27 mouse cellular contexts compared by ENCODE assay signal in the genomic region with DNA sequence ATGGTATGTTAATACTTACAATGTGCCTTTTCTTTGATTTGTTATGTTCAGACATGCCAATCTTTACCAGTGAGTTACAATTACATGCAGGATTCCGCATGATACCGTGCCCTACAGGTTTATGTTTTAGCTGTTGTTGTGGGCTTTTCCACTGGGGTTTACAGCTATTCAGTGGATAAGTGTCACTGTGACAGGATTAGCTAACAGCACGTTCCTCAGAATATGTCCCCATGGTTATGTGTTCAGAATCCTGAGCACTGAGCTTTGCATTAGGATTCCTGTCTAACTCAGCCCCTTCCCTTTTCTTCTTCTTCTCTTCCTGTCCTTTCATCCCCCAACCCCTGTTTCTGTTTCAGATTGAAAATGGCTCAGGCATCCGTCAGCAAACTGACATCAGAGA. TPM values are rescaled to one million over a fixed set of nuclear protein-coding genes. Genes with fewer than 3 reads are reported as not detected.
"Had no signal": no experiment of that assay in that cellular context is flagged by ENCODE, and none has a peak within 500 bp of the region (broad histone marks: within the 10 kb centered on the region; RNA-seq: fewer than 3 reads in every experiment).

No protein-coding gene starts in this region.

- ATAC-seq: hindbrain, postnatal 0 days; intestine, embryonic 16.5 days had no signal

- H3K4me3 ChIP-seq: gastrocnemius, adult 2 months; heart, adult 2 months; heart, embryonic 13.5 days; heart, embryonic 15.5 days; hindbrain, embryonic 13.5 days; hindbrain, embryonic 15.5 days; kidney, embryonic 15.5 days; layer of hippocampus, adult 2 months; left cerebral cortex, adult 2 months; limb, embryonic 10.5 days; limb, embryonic 12.5 days had no signal

- H3K27ac ChIP-seq: gastrocnemius, adult 2 months; heart, adult 2 months; heart, embryonic 13.5 days; heart, embryonic 15.5 days; hindbrain, embryonic 13.5 days; hindbrain, embryonic 15.5 days; hindbrain, postnatal 0 days; kidney, embryonic 15.5 days; kidney, postnatal 0 days; layer of hippocampus, adult 2 months; left cerebral cortex, adult 2 months; limb, embryonic 10.5 days; limb, embryonic 12.5 days had no signal

- H3K9me3 ChIP-seq: heart, embryonic 15.5 days; hindbrain, embryonic 13.5 days; hindbrain, embryonic 15.5 days; kidney, embryonic 15.5 days; limb, embryonic 10.5 days; limb, embryonic 12.5 days had no signal

- H3K27me3 ChIP-seq: hindbrain, embryonic 13.5 days; hindbrain, embryonic 15.5 days; kidney, embryonic 15.5 days; limb, embryonic 12.5 days had no signal

- H3K4me1 ChIP-seq: heart, embryonic 13.5 days; heart, embryonic 15.5 days; hindbrain, embryonic 13.5 days; hindbrain, embryonic 15.5 days; kidney, embryonic 15.5 days; limb, embryonic 10.5 days; limb, embryonic 12.5 days had no signal

- DNase-seq: gastrocnemius, adult 2 months; gastrocnemius, postnatal 10 days; gastrocnemius, postnatal 25 days; heart, adult 11 months; heart, adult 2 months; heart, postnatal 14 days; heart, postnatal 36 days; kidney, adult 11 months; kidney, adult 2 months; kidney, adult 9 months; kidney, postnatal 25 days; kidney, postnatal 4 days had no signal

- H3K36me3 ChIP-seq: heart, embryonic 13.5 days; heart, embryonic 15.5 days; hindbrain, embryonic 13.5 days; hindbrain, embryonic 15.5 days; kidney, embryonic 15.5 days; limb, embryonic 12.5 days had no signal

- H3K4me2 ChIP-seq: heart, embryonic 11.5 days; heart, embryonic 13.5 days; heart, embryonic 15.5 days; hindbrain, embryonic 13.5 days; hindbrain, embryonic 15.5 days; kidney, embryonic 15.5 days; limb, embryonic 12.5 days had no signal

- H3K9ac ChIP-seq: heart, embryonic 13.5 days; heart, embryonic 15.5 days; hindbrain, embryonic 13.5 days; hindbrain, embryonic 15.5 days; kidney, embryonic 15.5 days; limb, embryonic 12.5 days had no signal

RNA-seq across cellular contexts. Expression of a gene that starts 50.9 kb away (rescaled TPM):
- total RNA-seq: gastrocnemius, adult 2 months; gastrocnemius, postnatal 25 days; heart, adult 2 months; heart, postnatal 14 days; heart, postnatal 36 days; hematopoietic stem cell, adult 5-6 weeks had no signal
- polyA plus RNA-seq: heart, postnatal 0 days had no signal
